Mouse (Mus musculus) embryonic facial prominence, embryonic 11.5 days (tissue): ENCODE data around the gene Usp47. TPM values are rescaled to one million over a fixed set of nuclear protein-coding genes. Genes with fewer than 3 reads are reported as not detected.

Experiments used
- ATAC-seq: fragments of 200-750 bp; cut with Nextera tagmentation; replicated peaks from 2 replicates; pipeline ENCODE4 v1.8.0; 2017; ENCODE audit warnings: low read depth; ENCODE audit not compliant: insufficient number of reproducible peaks, low FRiP score, low TSS enrichment
- DNase-seq: peaks from one replicate; pipeline ENCODE4 v3.0.0-alpha.2; 2015; ENCODE audit warnings: low spot score
- H3K27ac ChIP-seq: fragments of 300-500 bp; sonication (generic); replicated peaks from 2 replicates; pipeline ENCODE4 v1.5.1; 2014; ENCODE audit warnings: mild to moderate bottlenecking, low read depth, low read length, control low read depth
- H3K27me3 ChIP-seq: fragments of 300-500 bp; sonication (generic); 2 replicates; pipeline ENCODE4 v1.6.1; 2014; ENCODE audit warnings: mild to moderate bottlenecking, low read length, moderate library complexity, mixed read lengths; ENCODE audit not compliant: control insufficient read depth, insufficient read depth
- H3K36me3 ChIP-seq: fragments of 300-500 bp; sonication (generic); replicated peaks from 2 replicates; pipeline ENCODE4 v1.6.1; 2014; ENCODE audit warnings: low read depth, mild to moderate bottlenecking, low read length, moderate library complexity, mixed read lengths; ENCODE audit not compliant: control insufficient read depth, insufficient read depth
- H3K4me1 ChIP-seq: fragments of 300-500 bp; sonication (generic); 2 replicates; pipeline ENCODE4 v1.6.1; 2014; ENCODE audit warnings: low read length, mixed read lengths; ENCODE audit not compliant: control insufficient read depth, insufficient read depth
- H3K4me2 ChIP-seq: fragments of 300-500 bp; sonication (generic); 2 replicates; pipeline ENCODE4 v1.6.1; 2014; ENCODE audit warnings: low read depth, mild to moderate bottlenecking, control low read depth, low read length, moderate library complexity
- H3K4me3 ChIP-seq: fragments of 300-500 bp; sonication (generic); 2 replicates; pipeline ENCODE4 v1.5.1; 2014; ENCODE audit warnings: low read depth, low read length, control low read depth
- H3K9ac ChIP-seq: fragments of 300-500 bp; sonication (generic); replicated peaks from 2 replicates; pipeline ENCODE4 v1.6.1; 2014; ENCODE audit warnings: mild to moderate bottlenecking, control low read depth, low read length
- H3K9me3 ChIP-seq: fragments of 300-500 bp; sonication (generic); replicated peaks from 2 replicates; pipeline ENCODE4 v1.6.1; 2016; ENCODE audit warnings: mild to moderate bottlenecking, low read length, inconsistent platforms, mixed read lengths; ENCODE audit not compliant: control insufficient read depth
- WGBS: fragments of 180-500 bp; shearing (Covaris S2); extraction: QIAGEN DNeasy Blood & Tissue Kit; methylation state at CpG from one replicate; pipeline ENCODE4 v1.1.7; 2014; 5-methylcytosine and 5-hydroxymethylcytosine counted together
- polyA plus RNA-seq: library from polyadenylated mRNA; unstranded; fragments of >200 nt; fragmentation: Nextera tagmentation; extraction: Ambion mirVana; gene quantifications from 2 replicates; pipeline ENCODE4 v1.2.1, GENCODE M21; 2014

The Usp47 gene
- polyA plus RNA-seq, 1 experiment from 2014 or later: 110 TPM

DNA sequence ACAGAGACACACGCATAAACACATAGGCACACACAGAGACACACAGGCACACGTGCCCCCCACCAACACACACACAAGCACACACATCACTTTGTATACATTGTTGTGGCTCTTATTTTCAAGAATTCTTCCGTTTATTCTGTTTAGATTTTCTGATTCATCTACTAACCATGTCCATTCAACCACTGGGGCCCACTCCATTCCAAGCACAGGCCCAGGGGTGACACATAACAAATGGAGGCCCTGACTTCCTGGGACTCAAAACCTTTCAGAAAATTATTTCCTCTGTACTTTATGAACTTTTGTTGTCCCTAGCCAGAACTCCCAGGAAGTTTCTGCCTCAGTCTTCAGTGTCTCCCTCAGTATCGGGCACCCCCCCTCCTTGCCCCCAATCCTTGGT, 111.9 kb downstream of the Usp47 start:
- Histone ChIP-seq H3K4me1 (no peaks in the 10 kb centered on the region; the same call in 1 of the 2 replicates), H3K27me3 (no peaks in the 10 kb centered on the region), H3K27ac (no peak overlapping the region), H3K36me3 (no peaks in the 10 kb centered on the region), H3K9ac (no peak overlapping the region), H3K9me3 (no peaks in the 10 kb centered on the region), H3K4me3 (no peak overlapping the region), H3K4me2 (no peak overlapping the region)
- 83% methylated on average over 4 of the region's 4 CpGs for WGBS
- DNase-seq (no peak), ATAC-seq (no peak)

DNA sequence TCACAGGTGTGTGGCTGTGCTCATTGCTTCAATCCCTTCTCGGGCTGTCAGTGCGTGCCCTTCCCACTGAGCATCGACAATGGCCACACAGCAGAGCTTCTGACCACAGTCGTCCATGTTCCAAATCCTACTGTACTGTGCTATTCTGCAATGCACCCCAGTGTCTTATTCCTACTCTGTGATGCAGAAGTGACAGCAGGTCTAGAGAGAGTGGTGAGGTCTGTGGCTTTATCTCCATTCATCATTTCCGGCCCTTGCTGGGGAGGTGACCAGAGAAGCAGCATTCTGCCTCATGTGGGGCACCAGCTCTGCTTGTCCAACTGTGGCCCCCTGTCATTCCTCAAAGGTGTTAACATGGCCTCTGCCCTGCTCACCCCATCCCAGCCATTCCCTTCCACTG, 113.2 kb downstream of the Usp47 start:
- H3K27me3 ChIP-seq: no peaks in the 10 kb centered on the region
- H3K4me1 ChIP-seq: no peaks in the 10 kb centered on the region; the same call in 1 of the 2 replicates
- no peaks in the 10 kb centered on the region for H3K9me3 ChIP-seq
- ATAC-seq (no peak), DNase-seq (no peak)
- 81% methylated on average over 5 of the region's 5 CpGs for WGBS
- no peaks in the 10 kb centered on the region for H3K36me3 ChIP-seq
- no peak overlapping the region for H3K4me2 ChIP-seq
- H3K9ac ChIP-seq: no peak overlapping the region
- H3K27ac ChIP-seq: no peak overlapping the region
- H3K4me3 ChIP-seq: no peak overlapping the region

DNA sequence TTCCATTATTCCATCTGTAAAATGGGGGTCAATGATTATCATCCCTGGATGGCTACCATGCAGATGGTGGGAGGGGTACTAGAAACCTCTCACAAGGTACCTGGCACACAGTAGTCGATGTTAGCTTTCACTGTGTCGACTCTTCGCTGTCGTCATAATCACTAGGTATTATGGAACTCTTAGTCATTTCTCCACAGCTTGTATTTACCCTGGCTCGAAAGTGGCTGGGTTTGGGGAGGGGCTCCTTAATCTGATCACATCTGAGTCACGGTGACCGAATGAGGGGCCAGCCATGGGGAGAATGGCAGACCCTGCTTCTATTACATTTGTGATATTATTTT, 114.8 kb downstream of the Usp47 start:
- Histone ChIP-seq H3K27me3 (no peaks in the 10 kb centered on the region), H3K4me1 (no peaks in the 10 kb centered on the region; the same call in none of the 2 replicates), H3K9ac (no peak overlapping the region), H3K27ac (no peak overlapping the region), H3K4me3 (no peak overlapping the region), H3K36me3 (no peaks in the 10 kb centered on the region), H3K4me2 (no peak overlapping the region), H3K9me3 (no peaks in the 10 kb centered on the region)
- ATAC-seq (no peak), DNase-seq (no peak)
- 79% methylated on average over 7 of the region's 7 CpGs for whole genome bisulfite sequencing

- ATAC-seq (no peak), DNase-seq (no peak)
- H3K4me3 ChIP-seq: no peak overlapping the region
- no peaks in the 10 kb centered on the region for H3K27me3 ChIP-seq
- H3K9ac ChIP-seq: no peak overlapping the region
- peaks cover 3% of the 10 kb centered on the region for H3K4me1 ChIP-seq
- no peak overlapping the region for H3K27ac ChIP-seq
- H3K9me3 ChIP-seq: no peaks in the 10 kb centered on the region
- no peaks in the 10 kb centered on the region for H3K36me3 ChIP-seq
- no peak overlapping the region for H3K4me2 ChIP-seq
- 78% methylated on average over 11 of the region's 11 CpGs for WGBS
Observed at GRCm38 (mm10) chr7:112138509-112139405, 115.5 kb downstream of the Usp47 start.

GRCm38 (mm10) chr7:112140725-112141124, 117.4 kb downstream of the Usp47 start:
- Histone ChIP-seq H3K4me1 (peaks cover 3% of the 10 kb centered on the region), H3K36me3 (no peaks in the 10 kb centered on the region), H3K4me3 (no peak overlapping the region), H3K27ac (no peak overlapping the region), H3K9ac (no peak overlapping the region), H3K27me3 (no peaks in the 10 kb centered on the region), H3K4me2 (no peak overlapping the region), H3K9me3 (no peaks in the 10 kb centered on the region)
- WGBS: 89% methylated on average over 2 of the region's 2 CpGs
- no peak for DNase-seq
- no peak for ATAC-seq

DNA sequence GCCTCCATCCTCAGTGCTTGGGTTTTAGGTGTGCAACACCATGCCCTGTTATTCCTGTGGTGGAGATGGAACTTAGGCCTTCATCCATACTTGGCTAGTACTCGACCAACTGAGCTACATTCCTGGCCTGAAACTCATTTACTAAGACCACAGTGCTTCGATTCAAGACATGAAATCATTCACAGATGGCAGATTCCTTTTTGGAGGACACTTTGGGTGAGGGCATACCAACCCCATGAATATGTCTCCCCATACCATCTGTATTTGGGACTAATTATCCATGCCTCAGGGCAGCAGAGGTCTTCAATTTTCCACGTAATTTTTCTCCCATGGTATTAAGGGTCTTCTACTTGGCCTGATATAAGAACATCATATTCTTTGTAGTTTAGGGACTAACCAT, 119.3 kb downstream of the Usp47 start:
- no peak overlapping the region for H3K4me3 ChIP-seq
- peaks cover 3% of the 10 kb centered on the region for H3K4me1 ChIP-seq
- no peak overlapping the region for H3K9ac ChIP-seq
- peak; percentile 50 for DNase-seq
- no peak overlapping the region for H3K4me2 ChIP-seq
- no peaks in the 10 kb centered on the region for H3K27me3 ChIP-seq
- WGBS: 37% methylated on average over 3 of the region's 3 CpGs
- no peaks in the 10 kb centered on the region for H3K9me3 ChIP-seq
- H3K27ac ChIP-seq: no peak overlapping the region; the same call in 1 of the 2 replicates
- no peaks in the 10 kb centered on the region for H3K36me3 ChIP-seq
- no peak for ATAC-seq

DNA sequence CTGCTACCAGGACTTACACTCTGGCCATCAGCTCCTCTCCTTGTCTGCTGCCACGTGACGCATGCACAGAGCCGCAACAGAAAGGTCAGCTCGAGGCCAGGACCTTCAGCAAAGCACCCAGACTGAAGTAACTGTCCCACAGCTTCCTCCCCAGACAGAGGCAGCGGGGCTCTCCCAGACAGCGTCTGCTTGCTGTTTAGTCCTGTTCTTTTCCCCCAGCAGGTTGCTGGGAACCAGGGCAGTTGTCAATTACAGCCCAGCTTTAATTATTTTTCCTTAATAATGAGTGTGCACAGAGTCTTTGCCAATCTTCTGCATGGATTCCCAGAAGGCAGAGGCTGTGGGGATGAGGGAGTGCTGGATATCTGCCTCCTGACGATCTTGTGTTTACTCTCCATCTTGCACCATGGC, 119.8 kb downstream of the Usp47 start:
- 48% methylated on average over 7 of the region's 7 CpGs for WGBS
- H3K9ac ChIP-seq: no peak overlapping the region; the same call in 1 of the 2 replicates
- no peak overlapping the region; the same call in 1 of the 2 replicates for H3K27ac ChIP-seq
- peak; percentile 11 for DNase-seq
- no peak for ATAC-seq
- H3K27me3 ChIP-seq: no peaks in the 10 kb centered on the region
- H3K9me3 ChIP-seq: no peaks in the 10 kb centered on the region
- no peaks in the 10 kb centered on the region for H3K36me3 ChIP-seq
- H3K4me2 ChIP-seq: no peak overlapping the region
- H3K4me3 ChIP-seq: no peak overlapping the region
- H3K4me1 ChIP-seq: peaks cover 3% of the 10 kb centered on the region

GRCm38 (mm10) chr7:112143978-112144377, 120.7 kb downstream of the Usp47 start:
- no peaks in the 10 kb centered on the region for H3K36me3 ChIP-seq
- H3K4me2 ChIP-seq: no peak overlapping the region
- WGBS: 83% methylated on average over 4 of the region's 4 CpGs
- H3K4me1 ChIP-seq: peaks cover 3% of the 10 kb centered on the region; the same call in 1 of the 2 replicates
- no peaks in the 10 kb centered on the region for H3K9me3 ChIP-seq
- no peaks in the 10 kb centered on the region for H3K27me3 ChIP-seq
- ATAC-seq (0 out of 2 replicates have a peak, but pooled peaks have one; percentile 27), DNase-seq (no peak)
- H3K27ac ChIP-seq: peak overlapping the region; percentile 41; the same call in 1 of the 2 replicates
- no peak overlapping the region for H3K4me3 ChIP-seq
- no peak overlapping the region for H3K9ac ChIP-seq
